Mouse (Mus musculus) bone marrow, adult 2 months (tissue): ENCODE results near the gene Cbr2.

Experiments
- CTCF ChIP-seq: fragments of 200-500 bp; IDR thresholded peaks from 2 replicates; pipeline ENCODE4 v1.5.1; 2011; ENCODE audit warnings: low read length, control low read depth; ENCODE audit not compliant: control insufficient read depth, insufficient read depth
- POLR2A ChIP-seq: fragments of 200-500 bp; IDR thresholded peaks from 2 replicates; pipeline ENCODE4 v1.6.1; 2011; ENCODE audit warnings: low read depth, mild to moderate bottlenecking, control low read depth, low read length, borderline replicate concordance; ENCODE audit not compliant: control insufficient read depth

GRCm38 (mm10) chr11:120722761-120723382, 9.0 kb downstream of the Cbr2 start:
- no peak for TF ChIP-seq CTCF
- TF ChIP-seq POLR2A: no peak
